Mouse (Mus musculus) lung, adult 18-20 months (tissue): Measurements from ENCODE around the gene Ilf3.
A peak's percentile ranks its signal among the peaks of the same experiment; 100 is the strongest.

Experiments used
- DNase-seq, 2 experiments: peaks; one replicate each; pipeline ENCODE4 v3.0.0; 2022; ENCODE audit warnings: mixed read lengths in 2 of 2

Gene Ilf3

GRCm38 (mm10) chr9:21405525-21405924 is 37.9 kb downstream of the Ilf3 start:
- no peak for DNase-seq

- DNase-seq = peak; percentile 33 to 54
Observed at GRCm38 (mm10) chr9:21407951-21408350, 40.3 kb downstream of the Ilf3 start.

GRCm38 (mm10) chr9:21408624-21409023 is 41.0 kb downstream of the Ilf3 start:
- no peak for DNase-seq

GRCm38 (mm10) chr9:21409592-21410317 is 42.1 kb downstream of the Ilf3 start:
- peak; percentile 76 to 85 for DNase-seq

- DNase-seq = peak; percentile 88 to 92
Observed at GRCm38 (mm10) chr9:21411669-21412550, 44.2 kb downstream of the Ilf3 start, which contains the start of gene Qtrt1. Gene Qtrt1 (plus strand): TSS chr9:21411837.

- no peak for DNase-seq
Observed at GRCm38 (mm10) chr9:21417866-21418265, 50.2 kb downstream of the Ilf3 start.

GRCm38 (mm10) chr9:21419646-21420045 is 52.0 kb downstream of the Ilf3 start:
- DNase-seq = no peak

- peak; percentile 99 for DNase-seq
Observed at GRCm38 (mm10) chr9:21424631-21425555, 57.2 kb downstream of the Ilf3 start, which contains the start of gene Dnm2. Gene Dnm2 (plus strand): TSS chr9:21424908.

- no peak for DNase-seq
Observed at GRCm38 (mm10) chr9:21425556-21425945, 57.9 kb downstream of the Ilf3 start.

GRCm38 (mm10) chr9:21426013-21426412 is 58.3 kb downstream of the Ilf3 start:
- peak; percentile 38 to 68 for DNase-seq

- DNase-seq = no peak
Observed at GRCm38 (mm10) chr9:21426525-21426924, 58.9 kb downstream of the Ilf3 start.

GRCm38 (mm10) chr9:21427773-21428172 is 60.1 kb downstream of the Ilf3 start:
- no peak for DNase-seq

- DNase-seq = no peak
Observed at GRCm38 (mm10) chr9:21428178-21428577, 60.5 kb downstream of the Ilf3 start.

- DNase-seq = no peak
Observed at GRCm38 (mm10) chr9:21430724-21431123, 63.1 kb downstream of the Ilf3 start.

GRCm38 (mm10) chr9:21432066-21432465 is 64.4 kb downstream of the Ilf3 start:
- no peak for DNase-seq

- DNase-seq = peak; percentile 69 to 78
Observed at GRCm38 (mm10) chr9:21433766-21434165, 66.1 kb downstream of the Ilf3 start.

- DNase-seq = no peak
Observed at GRCm38 (mm10) chr9:21434410-21434809, 66.7 kb downstream of the Ilf3 start.

- DNase-seq = peak; percentile 43 to 60
Observed at GRCm38 (mm10) chr9:21435777-21436635, 68.3 kb downstream of the Ilf3 start.

GRCm38 (mm10) chr9:21437577-21437976 is 69.9 kb downstream of the Ilf3 start:
- DNase-seq = no peak

GRCm38 (mm10) chr9:21438219-21438618 is 70.5 kb downstream of the Ilf3 start:
- DNase-seq = peak in 1 of 2 experiments; percentile 62

- no peak for DNase-seq
Observed at GRCm38 (mm10) chr9:21439456-21439855, 71.8 kb downstream of the Ilf3 start.

GRCm38 (mm10) chr9:21439914-21440313 is 72.2 kb downstream of the Ilf3 start:
- DNase-seq = no peak
